Comparison of ENCODE assay signal across 9 mouse cellular contexts in genomic region chr5:4948090-4948954, GRCm38 (mm10).
A peak's percentile ranks its signal among the peaks of the same experiment; 100 is the strongest.
DNase-seq lines count a peak whose midpoint lies in the region; ATAC-seq and TF ChIP-seq lines count a peak whose summit lies in the region.
"Had no signal": no experiment of that assay in that cellular context is flagged by ENCODE, and none has a peak within 500 bp of the region (broad histone marks: within the 10 kb centered on the region; RNA-seq: fewer than 3 reads in every experiment).

No protein-coding gene starts in this region.

- no peak overlapping the region for H3K4me3 ChIP-seq in midbrain, postnatal 0 days (ENCODE audit: low read depth, low read length)
- H3K4me3 ChIP-seq: liver, embryonic 15.5 days had no signal

- no peaks in the 10 kb centered on the region for H3K27me3 ChIP-seq in midbrain, postnatal 0 days (ENCODE audit: insufficient read depth, low read length)
- H3K27me3 ChIP-seq: liver, embryonic 15.5 days had no signal

- no peak overlapping the region for H3K4me2 ChIP-seq in midbrain, postnatal 0 days (ENCODE audit: low read depth, low read length, poor library complexity, severe bottlenecking)
- H3K4me2 ChIP-seq: liver, embryonic 15.5 days had no signal

- no peaks in the 10 kb centered on the region for H3K4me1 ChIP-seq in midbrain, postnatal 0 days (ENCODE audit: insufficient read depth, low read length)
- H3K4me1 ChIP-seq: liver, embryonic 15.5 days had no signal

- H3K27ac ChIP-seq in midbrain, postnatal 0 days (ENCODE audit: low read depth, low read length): no peak overlapping the region
- H3K27ac ChIP-seq: liver, embryonic 15.5 days had no signal

- peak; percentile 79 for TF ChIP-seq CTCF in midbrain, postnatal 0 days (IDR thresholded peaks at IDR 0.05)

- peak; percentile 26 for DNase-seq in CD4-positive, CD25-positive, alpha-beta regulatory T cell, adult 2 months (ENCODE audit: low read depth, low spot score)
- peak; percentile 51 to 78 for DNase-seq in left cerebral cortex, postnatal 25 days (ENCODE audit: low spot score in 2 of 2)
- DNase-seq in left cerebral cortex, adult 18-20 months (ENCODE audit: low spot score in 2 of 2): no peak
- peak; percentile 22 for DNase-seq in embryo, embryonic 11.5 days (ENCODE audit: low read depth, low spot score)
- peak; percentile 77 for DNase-seq in midbrain, postnatal 0 days (ENCODE audit: low spot score)
- DNase-seq in adrenal gland, postnatal 36 days: no peak
- DNase-seq in gastrocnemius, postnatal 4 days (ENCODE audit: low spot score in 2 of 2): no peak

- intact Hi-C loops in left cerebral cortex, postnatal 25 days (cut with DNase I): no loop called here

- H3K9ac ChIP-seq in midbrain, postnatal 0 days (replicated peaks; ENCODE audit: low read length, poor library complexity, severe bottlenecking): no peak overlapping the region
- H3K9ac ChIP-seq: liver, embryonic 15.5 days had no signal

- no peak for ATAC-seq in CD4-positive, CD25-positive, alpha-beta regulatory T cell, adult 4 months
- ATAC-seq in midbrain, postnatal 0 days (ENCODE audit: low FRiP score): 0 out of 2 replicates have a peak, but pooled peaks have one; percentile 54

- no peaks in the 10 kb centered on the region for H3K36me3 ChIP-seq in midbrain, postnatal 0 days (ENCODE audit: insufficient read depth, low read length)
- H3K36me3 ChIP-seq: liver, embryonic 15.5 days had no signal

- 31% methylated on average over 3 of the region's 3 CpGs for WGBS in midbrain, postnatal 0 days

- H3K9me3 ChIP-seq in midbrain, postnatal 0 days (ENCODE audit: low read length): no peaks in the 10 kb centered on the region
- H3K9me3 ChIP-seq: liver, embryonic 15.5 days had no signal

Comparison
In these comparisons a context has a peak if more than half of its experiments do, and no peak if none do; other contexts are left out.
1. DNase-seq: peak in CD4-positive, CD25-positive, alpha-beta regulatory T cell, adult 2 months (single experiment), left cerebral cortex, postnatal 25 days (2 of 2), embryo, embryonic 11.5 days (single experiment) and midbrain, postnatal 0 days (single experiment); none in left cerebral cortex, adult 18-20 months (0 of 2), adrenal gland, postnatal 36 days (0 of 2) and gastrocnemius, postnatal 4 days (0 of 2).